Mouse (Mus musculus): ENCODE data around the gene Sdha. TPM values are rescaled to one million over a fixed set of nuclear protein-coding genes. Genes with fewer than 3 reads are reported as not detected.

Sdha gene
- total RNA-seq (2014; rRNA removed) (84.2 and 91.5 TPM in 2 replicates), polyA plus RNA-seq (2015; fragmentation: Nextera tagmentation; extraction: Ambion mirVana) (219 and 228 TPM in 2 replicates)

- DNase-seq (ENCODE audit: low spot score) (peak; percentile 99), ATAC-seq (peak; percentile 99)
- Histone ChIP-seq H3K4me2 (ENCODE audit: low read depth, low read length) (peak within 1 kb of the TSS; percentile 78), H3K4me3 (ENCODE audit: low read length) (peak within 1 kb of the TSS; percentile 65), H3K9me3 (ENCODE audit: low read length) (no peaks in the 10 kb centered on the region), H3K27me3 (ENCODE audit: insufficient read depth, low read length) (no peaks in the 10 kb centered on the region), H3K27ac (peak within 1 kb of the TSS; percentile 81), H3K9ac (replicated peaks; ENCODE audit: low read length) (peak within 1 kb of the TSS; percentile 77), H3K4me1 (ENCODE audit: insufficient read depth, low read length) (peaks cover 4% of the 10 kb centered on the region; the same call in 1 of the 2 replicates), H3K36me3 (ENCODE audit: insufficient read depth, low read length) (no peaks in the 10 kb centered on the region; the same call in 1 of the 2 replicates)
- peak; percentile 53 for TF ChIP-seq CTCF (IDR thresholded peaks at IDR 0.05; ENCODE audit: low read depth)
- WGBS, result 1% methylated on average over 57 of the region's 57 CpGs
These were observed at the start of gene Sdha, which contains the start of gene Ccdc127 for GRCm38 (mm10) chr13:74349566-74350434. TSS of gene Sdha (minus strand) at chr13:74350280. TSS of gene Ccdc127 (plus strand) at chr13:74350309.

DNA sequence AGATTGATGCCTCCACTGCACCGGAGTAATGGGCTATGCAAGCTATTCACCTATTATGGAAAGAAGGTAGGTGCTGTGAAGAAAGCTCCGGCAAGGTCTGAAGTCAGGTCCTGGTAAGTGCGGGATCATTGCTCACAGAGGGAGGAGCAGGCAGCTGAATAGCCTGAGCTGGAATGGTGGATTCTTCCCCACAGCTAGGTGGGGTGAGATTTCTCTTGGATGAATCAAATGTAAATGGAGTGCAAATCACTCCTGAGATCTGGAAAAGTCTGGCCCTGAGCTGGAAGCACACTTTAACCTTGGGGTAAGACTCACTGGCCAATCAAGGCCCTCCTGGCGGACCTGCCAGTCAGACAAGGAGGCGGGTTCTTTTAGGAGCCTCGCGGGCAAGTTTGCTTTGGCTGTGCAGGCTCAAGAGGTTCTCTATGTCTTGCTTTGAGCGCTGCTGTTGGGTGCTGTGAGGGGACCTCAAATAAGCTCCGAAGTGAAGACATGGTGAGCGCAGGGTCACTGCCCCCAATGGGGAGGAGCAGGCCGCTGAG, 49.3 kb upstream of the Sdha start, which contains the start of gene Ftl1-ps1:
Ftl1-ps1 (plus strand) TSS at position 397 of the 542 bp plus-strand sequence.
- DNase-seq (ENCODE audit: low spot score), result no peak
- Histone ChIP-seq H3K27ac (no peak within 1 kb of the TSS), H3K9ac (replicated peaks; ENCODE audit: low read length) (no peak within 1 kb of the TSS), H3K4me1 (ENCODE audit: insufficient read depth, low read length) (no peaks in the 10 kb centered on the region), H3K27me3 (ENCODE audit: insufficient read depth, low read length) (no peaks in the 10 kb centered on the region), H3K4me2 (ENCODE audit: low read depth, low read length) (peak within 1 kb of the TSS; percentile 33), H3K36me3 (ENCODE audit: insufficient read depth, low read length) (no peaks in the 10 kb centered on the region), H3K9me3 (ENCODE audit: low read length) (no peaks in the 10 kb centered on the region), H3K4me3 (ENCODE audit: low read length) (0 out of 2 replicates have a peak within 1 kb of the TSS, but pooled peaks have one; percentile 7)
- 13% methylated on average over 11 of the region's 11 CpGs for WGBS
- ATAC-seq, result no peak
- no peak for TF ChIP-seq CTCF (IDR thresholded peaks at IDR 0.05; ENCODE audit: low read depth)

DNA sequence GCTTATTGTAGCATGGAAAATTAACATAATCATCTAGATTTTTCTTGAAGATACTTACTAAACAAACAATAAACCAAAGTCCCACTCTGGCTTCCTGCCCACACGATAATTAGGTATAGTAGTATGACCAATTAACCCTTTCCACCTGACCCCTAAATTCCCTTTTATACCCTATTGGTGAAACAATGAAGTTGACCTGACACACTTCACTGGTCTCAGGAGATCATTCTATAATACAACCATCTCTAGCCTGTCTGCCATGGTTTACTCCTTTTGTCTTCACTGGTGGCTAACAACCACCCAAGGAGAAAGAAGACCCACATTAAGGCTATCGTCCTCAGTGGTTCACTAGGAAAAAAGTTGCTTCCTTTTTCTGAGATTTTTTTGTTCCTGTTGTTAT, 41.1 kb upstream of the Sdha start:
- no peaks in the 10 kb centered on the region for H3K9me3 ChIP-seq (ENCODE audit: low read length)
- H3K27ac ChIP-seq, result no peak overlapping the region
- 70% methylated on average over 2 of the region's 2 CpGs for WGBS
- ATAC-seq (0 out of 2 replicates have a peak, but pooled peaks have one; percentile 21), DNase-seq (ENCODE audit: low spot score) (no peak)
- no peaks in the 10 kb centered on the region for H3K36me3 ChIP-seq (ENCODE audit: insufficient read depth, low read length)
- H3K4me2 ChIP-seq (ENCODE audit: low read depth, low read length), result no peak overlapping the region
- H3K4me3 ChIP-seq (ENCODE audit: low read length), result no peak overlapping the region
- H3K9ac ChIP-seq (replicated peaks; ENCODE audit: low read length), result no peak overlapping the region
- H3K27me3 ChIP-seq (ENCODE audit: insufficient read depth, low read length), result no peaks in the 10 kb centered on the region
- TF ChIP-seq CTCF (IDR thresholded peaks at IDR 0.05; ENCODE audit: low read depth), result no peak
- no peaks in the 10 kb centered on the region for H3K4me1 ChIP-seq (ENCODE audit: insufficient read depth, low read length)

GRCm38 (mm10) chr13:74390371-74390990, 40.4 kb upstream of the Sdha start, which contains the start of gene Zfp72:
TSS of gene Zfp72 (minus strand) at chr13:74390836.
- Histone ChIP-seq H3K9me3 (ENCODE audit: low read length) (no peaks in the 10 kb centered on the region), H3K4me2 (ENCODE audit: low read depth, low read length) (peak within 1 kb of the TSS; percentile 73), H3K4me1 (ENCODE audit: insufficient read depth, low read length) (no peaks in the 10 kb centered on the region), H3K4me3 (ENCODE audit: low read length) (peak within 1 kb of the TSS; percentile 52), H3K9ac (replicated peaks; ENCODE audit: low read length) (peak within 1 kb of the TSS; percentile 49), H3K27ac (peak within 1 kb of the TSS; percentile 32; the same call in 1 of the 2 replicates), H3K36me3 (ENCODE audit: insufficient read depth, low read length) (no peaks in the 10 kb centered on the region), H3K27me3 (ENCODE audit: insufficient read depth, low read length) (no peaks in the 10 kb centered on the region)
- ATAC-seq (peak; percentile 96), DNase-seq (ENCODE audit: low spot score) (peak; percentile 91)
- WGBS, result 3% methylated on average over 14 of the region's 14 CpGs
- TF ChIP-seq CTCF (IDR thresholded peaks at IDR 0.05; ENCODE audit: low read depth), result no peak

DNA sequence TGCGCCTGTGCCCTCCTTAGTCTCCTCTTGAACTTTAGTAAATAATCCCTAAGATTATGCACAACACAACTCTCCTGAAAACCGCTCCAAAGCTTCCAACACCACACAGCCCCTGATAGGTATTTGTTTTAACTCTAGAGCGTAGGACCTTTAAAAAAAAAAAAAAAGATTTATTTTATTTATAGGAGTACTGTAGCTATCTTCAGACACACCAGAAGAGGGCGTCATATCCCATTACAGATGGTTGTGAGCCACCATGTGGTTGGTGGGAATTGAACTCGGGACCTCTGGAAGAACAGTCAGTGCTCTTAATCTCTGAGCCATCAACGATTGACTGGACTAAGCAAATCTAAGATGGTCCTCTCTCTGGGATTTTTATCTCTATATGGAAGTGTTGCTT, 39.6 kb upstream of the Sdha start:
- peak overlapping the region; percentile 73 for H3K4me2 ChIP-seq (ENCODE audit: low read depth, low read length)
- TF ChIP-seq CTCF (IDR thresholded peaks at IDR 0.05; ENCODE audit: low read depth), result peak; percentile 30
- H3K27ac ChIP-seq, result no peak overlapping the region
- 63% methylated on average over 6 of the region's 6 CpGs for WGBS
- H3K36me3 ChIP-seq (ENCODE audit: insufficient read depth, low read length), result no peaks in the 10 kb centered on the region
- DNase-seq (ENCODE audit: low spot score) (no peak), ATAC-seq (peak; percentile 11; the same call in 1 of the 2 replicates)
- H3K9ac ChIP-seq (replicated peaks; ENCODE audit: low read length), result peak overlapping the region; percentile 49
- no peaks in the 10 kb centered on the region for H3K9me3 ChIP-seq (ENCODE audit: low read length)
- H3K4me3 ChIP-seq (ENCODE audit: low read length), result peak overlapping the region; percentile 52
- no peaks in the 10 kb centered on the region for H3K4me1 ChIP-seq (ENCODE audit: insufficient read depth, low read length)
- no peaks in the 10 kb centered on the region for H3K27me3 ChIP-seq (ENCODE audit: insufficient read depth, low read length)

DNA sequence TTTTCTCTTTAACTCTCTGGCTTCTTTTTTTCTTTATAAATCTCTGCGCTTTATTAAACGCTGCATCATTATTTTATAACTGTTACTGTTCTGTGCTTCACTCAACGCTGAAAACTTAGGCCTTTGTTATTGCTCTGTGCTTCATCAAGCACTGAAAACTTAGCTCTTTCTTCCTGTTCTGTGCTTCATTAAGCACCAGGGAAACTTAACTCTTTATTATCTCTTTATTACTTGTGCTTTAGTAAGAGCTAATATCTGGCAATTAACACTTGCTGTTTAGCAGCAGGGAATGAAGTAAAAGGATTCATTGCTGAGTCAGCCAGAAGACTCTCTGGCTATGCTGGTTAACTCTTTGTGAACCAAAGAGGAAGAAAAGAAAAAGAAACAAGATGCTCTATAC, 32.2 kb upstream of the Sdha start:
- WGBS, result 35% methylated on average over 3 of the region's 3 CpGs
- peak overlapping the region; percentile 65; the same call in 1 of the 2 replicates for H3K27ac ChIP-seq
- DNase-seq (ENCODE audit: low spot score) (no peak), ATAC-seq (peak; percentile 51; the same call in 1 of the 2 replicates)
- no peaks in the 10 kb centered on the region for H3K9me3 ChIP-seq (ENCODE audit: low read length)
- H3K36me3 ChIP-seq (ENCODE audit: insufficient read depth, low read length), result no peaks in the 10 kb centered on the region
- H3K4me2 ChIP-seq (ENCODE audit: low read depth, low read length), result peak overlapping the region; percentile 33; the same call in 1 of the 2 replicates
- H3K4me3 ChIP-seq (ENCODE audit: low read length), result no peak overlapping the region
- TF ChIP-seq CTCF (IDR thresholded peaks at IDR 0.05; ENCODE audit: low read depth), result no peak
- no peaks in the 10 kb centered on the region for H3K27me3 ChIP-seq (ENCODE audit: insufficient read depth, low read length)
- H3K9ac ChIP-seq (replicated peaks; ENCODE audit: low read length), result no peak overlapping the region
- peaks cover 5% of the 10 kb centered on the region; the same call in 1 of the 2 replicates for H3K4me1 ChIP-seq (ENCODE audit: insufficient read depth, low read length)

All from hindbrain, postnatal 0 days (tissue).